Mouse (Mus musculus) effector memory CD4-positive, alpha-beta T cell, adult 7 months (primary cell): Measurements from ENCODE around the gene Mtmr14. TPM values are rescaled to one million over a fixed set of nuclear protein-coding genes. Genes with fewer than 3 reads are reported as not detected.

Source experiments
- polyA plus RNA-seq: library from polyadenylated mRNA; unstranded; fragments of 100-300 nt; shearing (Covaris generic); gene quantifications from one replicate; pipeline ENCODE4 v1.2.1, GENCODE M21; 2017

The Mtmr14 gene
- 71.1 TPM for polyA plus RNA-seq

GRCm38 (mm10) chr6:113237542-113238270 is at the start of gene Mtmr14:
Gene Mtmr14, plus strand, starts transcription at chr6:113237843.

GRCm38 (mm10) chr6:113194841-113195595 is 42.6 kb upstream of the Mtmr14 start, which contains the start of gene Lhfpl4:
Gene Lhfpl4, minus strand, starts transcription at chr6:113195384.

GRCm38 (mm10) chr6:113282101-113282802 is 44.6 kb downstream of the Mtmr14 start, which contains the start of gene Cpne9:
Gene Cpne9, plus strand, starts transcription at chr6:113282307.

GRCm38 (mm10) chr6:113306986-113307349 is 69.3 kb downstream of the Mtmr14 start, which contains the start of gene Brpf1:
Gene Brpf1, plus strand, starts transcription at chr6:113307137.

GRCm38 (mm10) chr6:113326533-113327315 is 89.1 kb downstream of the Mtmr14 start, which contains the start of gene Ogg1:
Gene Ogg1, plus strand, starts transcription at chr6:113326972.

Other genes starting within 250 kb of the Mtmr14 start
- gene Thumpd3, start 191.6 kb upstream of the Mtmr14 start, polyA plus RNA-seq = 50.0 TPM
- gene Setd5, start 160.5 kb upstream of the Mtmr14 start, polyA plus RNA-seq = 43.6 TPM
- 0.63 TPM for gene Lhfpl4, start 42.5 kb upstream of the Mtmr14 start, polyA plus RNA-seq
- 0.32 TPM for gene Cpne9, start 44.5 kb downstream of the Mtmr14 start, polyA plus RNA-seq
- 55.5 TPM for gene Brpf1, start 69.3 kb downstream of the Mtmr14 start, polyA plus RNA-seq
- 3.8 TPM for gene Ogg1, start 89.1 kb downstream of the Mtmr14 start, polyA plus RNA-seq
- gene Camk1, start 106.1 kb downstream of the Mtmr14 start, polyA plus RNA-seq = 0.37 TPM
- 21.3 TPM for gene Tada3, start 140.0 kb downstream of the Mtmr14 start, polyA plus RNA-seq
- 386 TPM for gene Arpc4, start 140.3 kb downstream of the Mtmr14 start, polyA plus RNA-seq
- gene Ttll3, start 151.4 kb downstream of the Mtmr14 start, polyA plus RNA-seq = 10.7 TPM
- 11.3 TPM for gene Rpusd3, start 181.5 kb downstream of the Mtmr14 start, polyA plus RNA-seq
- not detected for gene Cidec, start 197.9 kb downstream of the Mtmr14 start, polyA plus RNA-seq
- gene Jagn1, start 204.7 kb downstream of the Mtmr14 start, polyA plus RNA-seq = 24.7 TPM
- 1.3 TPM for gene Il17re, start 220.6 kb downstream of the Mtmr14 start, polyA plus RNA-seq
- gene Il17rc, start 233.6 kb downstream of the Mtmr14 start, polyA plus RNA-seq = 0.28 TPM
- gene Creld1, start 245.5 kb downstream of the Mtmr14 start, polyA plus RNA-seq = 4.1 TPM